Mouse (Mus musculus) CD8-positive naive resting alpha-beta T cell, adult 57 days (primary cell): Measurements from ENCODE around the gene Dut. TPM values are rescaled to one million over a fixed set of nuclear protein-coding genes. Genes with fewer than 3 reads are reported as not detected.

ENCODE experiments used
- total RNA-seq: library from RNA; stranded (reverse); gene quantifications from one replicate; pipeline ENCODE4 v1.2.4, GENCODE M21; 2023

The Dut gene
- 30.1 TPM for total RNA-seq

DNA sequence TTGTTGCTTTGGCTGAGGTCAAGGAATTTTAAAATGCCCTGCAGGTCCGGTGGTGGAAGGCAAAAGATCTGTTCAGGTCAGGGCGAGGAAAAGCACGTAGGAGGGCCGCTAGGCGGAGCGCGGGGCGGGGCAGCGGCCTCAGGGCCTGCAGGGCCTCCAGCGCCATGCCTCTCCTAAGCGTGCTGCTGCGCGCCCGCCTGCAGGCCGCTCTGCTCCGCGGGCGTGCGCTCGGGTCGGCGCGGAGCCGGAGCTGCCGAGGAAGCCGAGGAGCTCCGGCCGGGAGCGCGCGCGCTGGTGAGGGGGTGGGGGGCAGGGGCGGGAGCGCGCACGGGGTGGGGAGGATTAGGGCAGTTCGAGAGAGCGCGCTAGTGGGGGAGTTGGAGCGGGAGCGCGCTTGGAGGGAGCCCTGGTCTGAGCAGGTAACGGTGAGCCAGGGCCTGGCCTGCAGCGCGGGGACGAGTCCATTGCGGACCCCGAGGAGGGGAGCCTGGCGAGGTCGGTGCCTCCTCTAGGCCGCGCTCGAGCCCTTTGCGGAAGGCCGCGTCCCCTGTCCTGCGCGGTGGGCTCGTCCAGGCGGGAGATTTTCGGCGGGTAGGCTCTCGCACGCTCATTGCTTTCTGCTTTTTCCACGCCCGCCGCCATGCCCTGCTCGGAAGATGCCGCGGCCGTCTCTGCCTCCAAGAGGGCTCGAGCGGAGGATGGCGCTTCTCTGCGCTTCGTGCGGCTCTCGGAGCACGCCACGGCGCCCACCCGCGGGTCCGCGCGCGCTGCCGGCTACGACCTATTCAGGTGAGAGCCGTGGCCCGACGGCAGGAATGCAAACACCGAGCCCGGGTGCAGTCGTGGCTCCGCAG is at the start of gene Dut:
Gene Dut, plus strand, starts transcription at position 83 of the 854 bp plus-strand sequence.

Other genes starting within 250 kb of the Dut start
- gene Slc24a5, start 179.1 kb upstream of the Dut start, total RNA-seq: not detected
- gene Myef2, start 123.5 kb upstream of the Dut start, total RNA-seq: 29.2 TPM
- not detected for gene Ctxn2, start 110.5 kb upstream of the Dut start, total RNA-seq
- gene Slc12a1, start 94.7 kb upstream of the Dut start, total RNA-seq: not detected